Mouse (Mus musculus) adrenal gland, postnatal 14 days (tissue): ENCODE results near the gene Myb. TPM values are rescaled to one million over a fixed set of nuclear protein-coding genes. Genes with fewer than 3 reads are reported as not detected.
"Not testable (repeated sequence)": the region's sequence is repeated elsewhere in the genome, so short reads cannot be mapped to it uniquely, and the experiment has no call there.

Experiments used
- DNase-seq: peaks from one replicate; pipeline ENCODE4 v3.0.0; 2021; ENCODE audit warnings: mixed read lengths
- total RNA-seq: library from RNA; stranded (reverse); gene quantifications from 2 replicates; pipeline ENCODE4 v1.2.3, GENCODE M21; 2021

The Myb gene
- total RNA-seq, 1 experiment from 2014 or later = 2.2 TPM

DNA sequence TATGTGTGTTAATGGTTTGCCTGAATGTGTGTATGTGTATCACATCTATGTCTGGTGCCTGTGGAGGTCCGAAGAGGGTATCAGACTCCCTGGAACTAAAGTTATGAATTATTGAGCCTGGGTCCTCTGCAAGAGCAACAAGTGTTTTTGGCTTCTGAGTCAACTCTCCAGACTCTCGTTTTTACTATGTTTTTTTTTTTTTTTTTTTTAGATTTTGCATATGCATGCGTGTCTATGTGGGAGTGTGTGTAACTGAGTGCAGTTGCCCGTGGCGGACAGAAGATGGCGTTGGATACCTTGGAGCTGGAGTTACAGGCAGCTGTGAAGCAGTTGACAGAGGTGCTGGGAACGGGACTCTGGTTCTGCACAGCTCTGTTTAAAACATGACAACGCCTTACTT lies 7.7 kb upstream of the Myb start:
- no peak for DNase-seq

DNA sequence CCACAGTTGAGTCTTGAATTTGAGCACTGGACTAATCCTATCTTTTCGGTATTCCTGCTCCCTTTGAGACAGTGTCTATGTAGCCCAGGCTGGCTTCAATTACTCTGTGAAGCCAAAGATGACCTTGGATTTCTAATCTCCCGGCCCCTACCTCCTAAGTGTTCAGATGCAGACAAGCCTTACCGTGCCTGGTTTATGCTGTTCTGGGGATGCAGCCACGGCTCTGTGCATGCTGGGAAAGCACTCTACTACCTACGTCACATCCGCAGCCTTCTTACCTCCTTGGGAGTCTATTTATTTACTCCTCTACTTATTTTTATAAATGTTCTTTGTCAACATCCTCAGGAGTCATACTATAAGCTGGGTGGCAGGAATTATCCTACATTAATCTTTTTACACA lies 7.1 kb upstream of the Myb start:
- DNase-seq = no peak

DNA sequence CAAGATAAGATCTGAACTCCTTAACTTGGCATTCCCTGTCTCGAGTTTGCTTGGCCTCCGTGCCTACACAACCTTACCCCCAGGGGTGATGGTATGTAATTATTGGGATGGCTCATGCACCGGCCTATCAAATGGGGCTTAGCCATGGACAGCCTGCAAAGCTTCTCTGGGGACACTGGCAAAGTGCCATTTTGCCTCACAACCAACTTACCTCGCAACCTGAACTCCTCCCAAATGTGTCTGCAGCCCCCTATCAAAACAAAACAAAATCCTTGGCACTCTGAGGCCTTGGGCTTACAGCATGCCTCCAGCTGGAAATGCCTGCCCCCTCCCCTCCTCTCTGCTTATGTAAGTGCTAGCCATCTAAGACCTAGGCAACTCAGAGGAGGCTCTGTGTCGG lies 6.4 kb upstream of the Myb start:
- DNase-seq = no peak

GRCm38 (mm10) chr10:21165411-21165810 lies 4.6 kb upstream of the Myb start:
- no peak for DNase-seq

- no peak for DNase-seq
Measured at GRCm38 (mm10) chr10:21162124-21162523, 1.3 kb upstream of the Myb start.

GRCm38 (mm10) chr10:21161359-21162094 lies 743 bp upstream of the Myb start:
- peak; percentile 9 for DNase-seq

- DNase-seq = peak; percentile 39
Measured at GRCm38 (mm10) chr10:21159697-21160394, 938 bp downstream of the Myb start.

- DNase-seq = peak; percentile 43
Measured at GRCm38 (mm10) chr10:21158918-21159443, 1.8 kb downstream of the Myb start.

GRCm38 (mm10) chr10:21158111-21158917 lies 2.5 kb downstream of the Myb start:
- peak; percentile 67 for DNase-seq

GRCm38 (mm10) chr10:21156953-21157499 lies 3.8 kb downstream of the Myb start:
- no peak for DNase-seq

- no peak for DNase-seq
Measured at GRCm38 (mm10) chr10:21156416-21156815, 4.4 kb downstream of the Myb start.

DNA sequence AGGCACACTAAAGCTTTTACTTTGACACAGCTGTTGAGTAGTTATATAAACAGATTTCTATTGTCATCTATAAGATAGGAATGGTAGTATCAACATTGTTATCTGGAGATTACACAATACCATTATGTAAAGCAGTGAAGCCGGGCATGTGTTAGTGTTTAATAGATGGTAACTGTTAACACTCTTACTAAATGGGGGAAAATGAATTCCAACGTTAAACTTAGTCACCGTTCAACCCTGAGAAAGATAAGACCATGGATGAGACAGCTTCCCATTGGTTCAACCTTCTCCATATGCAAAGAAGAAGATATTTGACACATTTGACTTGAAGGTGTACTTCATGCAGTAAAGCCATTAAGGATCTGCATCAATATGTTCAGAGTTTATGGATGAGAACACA lies 5.9 kb downstream of the Myb start:
- no peak for DNase-seq

DNA sequence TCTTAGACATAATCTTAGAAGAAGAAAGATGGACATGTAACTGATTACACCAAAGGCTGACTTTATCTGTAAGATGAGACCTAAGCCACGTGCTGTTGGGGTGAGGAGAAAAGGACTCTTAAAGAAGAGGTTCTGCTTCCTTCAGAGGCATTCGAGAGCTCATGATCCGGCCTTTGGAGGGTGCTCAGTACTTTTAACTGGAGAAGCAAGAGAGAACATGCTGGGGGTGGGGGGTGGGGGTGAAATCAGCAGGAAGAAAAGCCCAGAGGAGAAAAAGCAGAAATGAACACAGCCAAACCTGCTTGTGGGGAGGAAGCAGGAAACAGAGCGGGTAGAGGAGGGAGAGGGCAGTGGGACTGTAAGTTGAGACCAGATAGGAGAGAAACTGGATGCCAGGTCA lies 7.4 kb downstream of the Myb start:
- DNase-seq = no peak

- DNase-seq = no peak
Measured at GRCm38 (mm10) chr10:21152812-21153211, 8.0 kb downstream of the Myb start.

DNA sequence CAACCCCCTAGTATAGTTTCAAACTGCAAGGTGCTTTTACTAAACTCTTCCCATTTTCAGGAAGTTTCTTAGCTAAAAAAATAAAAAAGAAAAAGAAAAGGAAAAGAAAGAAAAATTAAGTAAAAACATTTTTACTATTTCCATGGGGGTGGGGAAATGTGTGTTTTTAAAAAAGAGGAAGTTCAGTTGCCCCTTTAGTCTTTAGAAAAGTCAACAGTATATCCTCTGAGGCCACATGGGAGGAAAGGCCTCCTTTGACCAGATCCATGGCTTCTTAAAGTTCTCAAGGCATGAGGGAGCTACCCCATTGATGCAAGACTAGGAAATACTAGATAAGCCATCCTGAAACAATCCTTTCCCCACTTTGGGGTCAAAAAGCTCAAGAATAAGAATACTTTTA lies 9.5 kb downstream of the Myb start:
- DNase-seq = no peak

- not testable (repeated sequence) for DNase-seq
Measured at GRCm38 (mm10) chr10:21149945-21150344, 10.8 kb downstream of the Myb start.

- DNase-seq = no peak
Measured at GRCm38 (mm10) chr10:21146719-21147118, 14.1 kb downstream of the Myb start.

- DNase-seq = no peak
Measured at GRCm38 (mm10) chr10:21146263-21146662, 14.5 kb downstream of the Myb start.

GRCm38 (mm10) chr10:21144627-21145504 lies 15.9 kb downstream of the Myb start:
- DNase-seq = peak; percentile 81

- DNase-seq = no peak
Measured at GRCm38 (mm10) chr10:21135297-21135696, 25.5 kb downstream of the Myb start.

DNA sequence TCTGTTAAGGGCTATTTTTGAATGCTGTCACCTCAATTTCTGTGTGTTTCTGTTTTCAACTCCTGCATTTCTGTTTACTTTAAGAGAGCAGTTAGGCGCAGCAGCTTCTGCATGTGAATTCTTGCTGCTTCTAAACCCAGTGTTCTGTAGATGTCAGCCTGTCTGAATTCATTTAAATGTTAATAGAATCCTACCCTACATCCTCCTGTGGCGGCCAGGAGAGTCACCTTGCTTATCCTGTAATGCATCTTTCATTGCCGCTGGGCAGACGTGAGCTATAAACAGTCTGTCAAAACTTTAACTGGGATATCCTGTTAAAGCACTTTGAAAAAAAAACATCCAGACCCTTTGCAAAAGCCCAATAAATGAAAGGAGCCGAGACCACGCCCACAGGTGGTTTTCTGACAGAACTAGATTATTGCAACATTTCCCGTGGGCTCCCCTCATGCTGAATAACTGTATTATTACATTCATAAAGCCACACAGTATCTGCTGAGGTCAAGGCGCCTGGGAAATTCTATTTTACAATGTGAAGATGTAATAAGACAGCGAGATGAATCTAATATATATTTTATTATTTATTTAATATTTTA lies 29.8 kb downstream of the Myb start:
- DNase-seq = no peak
